Mouse (Mus musculus) ES-Bruce4 (cell line): ENCODE measurements at regions not wholly inside any gene's neighbourhood (a gene's known extent, or its start where the extent isn't known, plus 50 kb on each side); places are given as distances from the start of the nearest gene placed in this dataset.

Source experiments
- H3K27ac ChIP-seq: 2 replicates; pipeline ENCODE4 v1.5.1; 2012; ENCODE audit warnings: low read length, inconsistent platforms; ENCODE audit not compliant: insufficient read depth
- H3K27me3 ChIP-seq: 2 replicates; pipeline ENCODE4 v1.6.1; 2012; ENCODE audit warnings: mild to moderate bottlenecking, low read length, inconsistent platforms; ENCODE audit not compliant: control insufficient read depth, poor library complexity, insufficient read depth, severe bottlenecking
- H3K36me3 ChIP-seq: 2 replicates; pipeline ENCODE4 v1.6.1; 2012; ENCODE audit warnings: inconsistent platforms, mild to moderate bottlenecking, low read length, moderate library complexity; ENCODE audit not compliant: control insufficient read depth, poor library complexity, insufficient read depth, severe bottlenecking
- H3K4me1 ChIP-seq: one replicate; pipeline ENCODE4 v1.8.1; 2011; ENCODE audit warnings: low read length; ENCODE audit not compliant: control insufficient read depth, insufficient read depth
- H3K4me3 ChIP-seq: 2 replicates; pipeline ENCODE4 v1.5.1; 2011; ENCODE audit warnings: low read depth, mild to moderate bottlenecking, low read length
- H3K9ac ChIP-seq: 2 replicates; pipeline ENCODE4 v1.6.1; 2012; ENCODE audit warnings: low read depth, mild to moderate bottlenecking, inconsistent platforms; ENCODE audit not compliant: poor library complexity, severe bottlenecking
- H3K9me3 ChIP-seq: replicated peaks from 2 replicates; pipeline ENCODE4 v1.6.1; 2012; ENCODE audit warnings: mild to moderate bottlenecking, low read length, inconsistent platforms; ENCODE audit not compliant: control insufficient read depth, poor library complexity, insufficient read depth, severe bottlenecking
- CTCF ChIP-seq: IDR thresholded peaks from one replicate; pipeline ENCODE4 v1.8.1; 2011; ENCODE audit warnings: low read depth, low read length
- EP300 ChIP-seq: IDR thresholded peaks from 2 replicates; pipeline ENCODE4 v1.6.1; 2011; ENCODE audit warnings: low read depth, low read length; ENCODE audit not compliant: insufficient read depth
- POLR2A ChIP-seq: IDR thresholded peaks from one replicate; pipeline ENCODE4 v1.8.1; 2011; ENCODE audit warnings: low read length; ENCODE audit not compliant: insufficient read depth

GRCm38 (mm10) chr2:78011821-78012220 is 65.6 kb upstream of the Cwc22 start:
- H3K27ac ChIP-seq: no peak overlapping the region
- no peak overlapping the region for H3K4me3 ChIP-seq
- no peaks in the 10 kb centered on the region for H3K36me3 ChIP-seq
- TF ChIP-seq EP300 (no peak), CTCF (no peak), POLR2A (no peak)
- H3K9me3 ChIP-seq: peaks cover 4% of the 10 kb centered on the region; the same call in 1 of the 2 replicates
- H3K9ac ChIP-seq: no peak overlapping the region
- no peaks in the 10 kb centered on the region for H3K27me3 ChIP-seq
- H3K4me1 ChIP-seq: no peaks in the 10 kb centered on the region

GRCm38 (mm10) chr2:78011051-78011800 is 65.1 kb upstream of the Cwc22 start:
- no peaks in the 10 kb centered on the region for H3K27me3 ChIP-seq
- no peaks in the 10 kb centered on the region for H3K4me1 ChIP-seq
- no peak overlapping the region for H3K4me3 ChIP-seq
- no peak overlapping the region for H3K9ac ChIP-seq
- H3K36me3 ChIP-seq: no peaks in the 10 kb centered on the region
- H3K27ac ChIP-seq: no peak overlapping the region
- peaks cover 4% of the 10 kb centered on the region; the same call in 1 of the 2 replicates for H3K9me3 ChIP-seq
- no peak for TF ChIP-seq POLR2A
- no peak for TF ChIP-seq EP300
- no peak for TF ChIP-seq CTCF

- no peaks in the 10 kb centered on the region for H3K27me3 ChIP-seq
- no peak overlapping the region for H3K9ac ChIP-seq
- no peak overlapping the region for H3K4me3 ChIP-seq
- H3K27ac ChIP-seq: no peak overlapping the region
- TF ChIP-seq CTCF: no peak
- no peak for TF ChIP-seq POLR2A
- no peak for TF ChIP-seq EP300
- H3K4me1 ChIP-seq: no peaks in the 10 kb centered on the region
- no peaks in the 10 kb centered on the region for H3K36me3 ChIP-seq
- peaks cover 4% of the 10 kb centered on the region; the same call in 1 of the 2 replicates for H3K9me3 ChIP-seq
Observed at GRCm38 (mm10) chr2:78010066-78010690, 64.0 kb upstream of the Cwc22 start.

GRCm38 (mm10) chr2:78008094-78008493 is 61.9 kb upstream of the Cwc22 start:
- no peak overlapping the region for H3K27ac ChIP-seq
- H3K4me3 ChIP-seq: no peak overlapping the region
- no peak overlapping the region for H3K9ac ChIP-seq
- no peaks in the 10 kb centered on the region for H3K4me1 ChIP-seq
- no peaks in the 10 kb centered on the region for H3K36me3 ChIP-seq
- TF ChIP-seq POLR2A (no peak), CTCF (no peak), EP300 (no peak)
- H3K27me3 ChIP-seq: no peaks in the 10 kb centered on the region
- H3K9me3 ChIP-seq: peaks cover 4% of the 10 kb centered on the region; the same call in 1 of the 2 replicates

- H3K36me3 ChIP-seq: no peaks in the 10 kb centered on the region
- no peak overlapping the region for H3K9ac ChIP-seq
- TF ChIP-seq CTCF: no peak
- TF ChIP-seq EP300: no peak
- no peak for TF ChIP-seq POLR2A
- H3K27me3 ChIP-seq: no peaks in the 10 kb centered on the region
- no peaks in the 10 kb centered on the region for H3K9me3 ChIP-seq
- no peak overlapping the region for H3K4me3 ChIP-seq
- no peaks in the 10 kb centered on the region for H3K4me1 ChIP-seq
- no peak overlapping the region for H3K27ac ChIP-seq
Observed at GRCm38 (mm10) chr2:78005402-78006021, 59.3 kb upstream of the Cwc22 start.

- no peaks in the 10 kb centered on the region for H3K36me3 ChIP-seq
- H3K9ac ChIP-seq: no peak overlapping the region
- no peaks in the 10 kb centered on the region for H3K4me1 ChIP-seq
- H3K9me3 ChIP-seq: no peaks in the 10 kb centered on the region
- TF ChIP-seq POLR2A (no peak), EP300 (no peak), CTCF (no peak)
- H3K27me3 ChIP-seq: no peaks in the 10 kb centered on the region
- H3K4me3 ChIP-seq: no peak overlapping the region
- H3K27ac ChIP-seq: no peak overlapping the region
Observed at GRCm38 (mm10) chr2:78004426-78004825, 58.3 kb upstream of the Cwc22 start.
